Mouse (Mus musculus) forebrain, embryonic 16.5 days (tissue): ENCODE measurements around the gene Zfp426. TPM values are rescaled to one million over a fixed set of nuclear protein-coding genes. Genes with fewer than 3 reads are reported as not detected.

Experiments
- ATAC-seq: fragments of 200-750 bp; cut with Nextera tagmentation; 2 replicates; pipeline ENCODE4 v1.8.0; 2017; ENCODE audit warnings: mild to moderate bottlenecking, moderate library complexity
- H3K27ac ChIP-seq: fragments of 300-500 bp; sonication (generic); 2 replicates; pipeline ENCODE4 v1.5.1; 2014; ENCODE audit warnings: low read length, control low read depth
- H3K27me3 ChIP-seq: fragments of 300-500 bp; sonication (generic); replicated peaks from 2 replicates; pipeline ENCODE4 v1.6.1; 2014; ENCODE audit warnings: low read length; ENCODE audit not compliant: control insufficient read depth, insufficient read depth
- H3K36me3 ChIP-seq: fragments of 300-500 bp; sonication (generic); 2 replicates; pipeline ENCODE4 v1.6.1; 2014; ENCODE audit not compliant: control insufficient read depth, insufficient read depth
- H3K4me1 ChIP-seq: fragments of 300-500 bp; sonication (generic); replicated peaks from 2 replicates; pipeline ENCODE4 v1.6.1; 2014; ENCODE audit warnings: low read length; ENCODE audit not compliant: control insufficient read depth, insufficient read depth
- H3K4me2 ChIP-seq: fragments of 300-500 bp; sonication (generic); 2 replicates; pipeline ENCODE4 v1.6.1; 2014; ENCODE audit warnings: mild to moderate bottlenecking, low read length, control low read depth
- H3K4me3 ChIP-seq: fragments of 300-500 bp; sonication (generic); replicated peaks from 2 replicates; pipeline ENCODE4 v1.5.1; 2014; ENCODE audit warnings: mild to moderate bottlenecking, low read length, control low read depth
- H3K9ac ChIP-seq: fragments of 300-500 bp; sonication (generic); replicated peaks from 2 replicates; pipeline ENCODE4 v1.6.1; 2014; ENCODE audit warnings: low read depth, low read length, control low read depth
- H3K9me3 ChIP-seq: fragments of 300-500 bp; sonication (generic); 2 replicates; pipeline ENCODE4 v1.6.1; 2016; ENCODE audit warnings: low read length; ENCODE audit not compliant: control insufficient read depth
- whole genome bisulfite sequencing: fragments of 180-500 bp; shearing (Covaris S2); extraction: QIAGEN DNeasy Blood & Tissue Kit; methylation state at CpG from one replicate; pipeline ENCODE4 v1.1.7; 2014; 5-methylcytosine and 5-hydroxymethylcytosine counted together
- polyA plus RNA-seq: library from polyadenylated mRNA; unstranded; fragments of >200 nt; fragmentation: Nextera tagmentation; extraction: Ambion mirVana; gene quantifications from 2 replicates; pipeline ENCODE4 v1.2.1, GENCODE M21; 2015

The Zfp426 gene
- 35.7 and 36.7 TPM in 2 replicates for polyA plus RNA-seq

GRCm38 (mm10) chr9:20492527-20493233 is at the start of gene Zfp426:
TSS of gene Zfp426 (minus strand) at chr9:20492746.
- peak; percentile 98 for ATAC-seq
- Histone ChIP-seq H3K4me1 (peaks cover 35% of the 10 kb centered on the region), H3K9ac (peak within 1 kb of the TSS; percentile 86), H3K4me3 (peak within 1 kb of the TSS; percentile 64), H3K36me3 (peaks cover 13% of the 10 kb centered on the region), H3K27me3 (no peaks in the 10 kb centered on the region), H3K4me2 (peak within 1 kb of the TSS; percentile 86), H3K27ac (peak within 1 kb of the TSS; percentile 91), H3K9me3 (no peaks in the 10 kb centered on the region)
- 1% methylated on average over 40 of the region's 40 CpGs for WGBS

- no peak for ATAC-seq
- H3K4me1 ChIP-seq = no peaks in the 10 kb centered on the region
- no peaks in the 10 kb centered on the region for H3K9me3 ChIP-seq
- H3K4me2 ChIP-seq = no peak overlapping the region
- H3K27ac ChIP-seq = no peak overlapping the region
- H3K27me3 ChIP-seq = peaks cover 2% of the 10 kb centered on the region; the same call in 1 of the 2 replicates
- H3K9ac ChIP-seq = no peak overlapping the region
- H3K4me3 ChIP-seq = no peak overlapping the region
- 80% methylated on average over 2 of the region's 2 CpGs for WGBS
- no peaks in the 10 kb centered on the region for H3K36me3 ChIP-seq
Measured at GRCm38 (mm10) chr9:20536598-20536997, 44.1 kb upstream of the Zfp426 start.

GRCm38 (mm10) chr9:20534326-20534926 is 41.9 kb upstream of the Zfp426 start:
- Histone ChIP-seq H3K9ac (no peak overlapping the region), H3K27me3 (peaks cover 6% of the 10 kb centered on the region; the same call in 1 of the 2 replicates), H3K36me3 (no peaks in the 10 kb centered on the region), H3K9me3 (no peaks in the 10 kb centered on the region), H3K27ac (no peak overlapping the region), H3K4me2 (no peak overlapping the region), H3K4me3 (no peak overlapping the region), H3K4me1 (no peaks in the 10 kb centered on the region)
- 71% methylated on average over 8 of the region's 8 CpGs for WGBS
- ATAC-seq = no peak

- Histone ChIP-seq H3K27ac (peak within 1 kb of the TSS; percentile 97), H3K36me3 (no peaks in the 10 kb centered on the region), H3K27me3 (no peaks in the 10 kb centered on the region), H3K4me1 (peaks cover 28% of the 10 kb centered on the region), H3K4me2 (peak within 1 kb of the TSS; percentile 93), H3K9ac (peak within 1 kb of the TSS; percentile 95), H3K9me3 (no peaks in the 10 kb centered on the region), H3K4me3 (peak within 1 kb of the TSS; percentile 94)
- WGBS = under 1% methylated on average over 45 of the region's 46 CpGs
- peak; percentile 93 for ATAC-seq
Measured at GRCm38 (mm10) chr9:20521306-20521957, 28.9 kb upstream of the Zfp426 start, which contains the start of gene Zfp266. TSS of gene Zfp266 (minus strand) at chr9:20521417.

- Histone ChIP-seq H3K4me2 (peak overlapping the region; percentile 63), H3K27me3 (no peaks in the 10 kb centered on the region), H3K27ac (peak overlapping the region; percentile 97), H3K36me3 (peaks cover 3% of the 10 kb centered on the region; the same call in 1 of the 2 replicates), H3K9me3 (no peaks in the 10 kb centered on the region), H3K9ac (peak overlapping the region; percentile 95), H3K4me1 (peaks cover 32% of the 10 kb centered on the region), H3K4me3 (peak overlapping the region; percentile 94)
- WGBS = under 1% methylated on average over 17 of the region's 17 CpGs
- no peak; the same call in 1 of the 2 replicates for ATAC-seq
Measured at GRCm38 (mm10) chr9:20520531-20521210, 28.1 kb upstream of the Zfp426 start.

- under 1% methylated on average over 4 of the region's 4 CpGs for WGBS
Measured at GRCm38 (mm10) chr9:20519949-20520348, 27.4 kb upstream of the Zfp426 start.

GRCm38 (mm10) chr9:20518708-20519107 is 26.2 kb upstream of the Zfp426 start:
- 87% methylated on average over 4 of the region's 4 CpGs for WGBS
- Histone ChIP-seq H3K4me2 (peak overlapping the region; percentile 95; the same call in 1 of the 2 replicates), H3K4me3 (no peak overlapping the region), H3K36me3 (peaks cover 3% of the 10 kb centered on the region; the same call in 1 of the 2 replicates), H3K27ac (no peak overlapping the region), H3K9me3 (no peaks in the 10 kb centered on the region), H3K27me3 (no peaks in the 10 kb centered on the region), H3K9ac (no peak overlapping the region), H3K4me1 (peaks cover 37% of the 10 kb centered on the region)
- ATAC-seq = no peak

More at GRCm38 (mm10) chr9:20519949-20520348, 27.4 kb upstream of the Zfp426 start:
- H3K9ac ChIP-seq = peak overlapping the region; percentile 49; the same call in 1 of the 2 replicates
- H3K27ac ChIP-seq = no peak overlapping the region
- H3K36me3 ChIP-seq = peaks cover 3% of the 10 kb centered on the region; the same call in 1 of the 2 replicates
- no peak for ATAC-seq
- H3K4me3 ChIP-seq = peak overlapping the region; percentile 58
- peak overlapping the region; percentile 95 for H3K4me2 ChIP-seq
- no peaks in the 10 kb centered on the region for H3K9me3 ChIP-seq
- peaks cover 32% of the 10 kb centered on the region for H3K4me1 ChIP-seq
- no peaks in the 10 kb centered on the region for H3K27me3 ChIP-seq

GRCm38 (mm10) chr9:20517727-20518126 is 25.2 kb upstream of the Zfp426 start:
- no peaks in the 10 kb centered on the region for H3K27me3 ChIP-seq
- H3K4me1 ChIP-seq = peaks cover 37% of the 10 kb centered on the region
- no peak for ATAC-seq
- WGBS = 95% methylated on average over 1 of the region's 1 CpGs
- H3K4me2 ChIP-seq = no peak overlapping the region
- H3K36me3 ChIP-seq = peaks cover 3% of the 10 kb centered on the region; the same call in 1 of the 2 replicates
- H3K9me3 ChIP-seq = no peaks in the 10 kb centered on the region
- no peak overlapping the region for H3K9ac ChIP-seq
- no peak overlapping the region for H3K27ac ChIP-seq
- H3K4me3 ChIP-seq = no peak overlapping the region
